Mouse (Mus musculus) midbrain, embryonic 13.5 days (tissue): ENCODE results near the gene Thy1. TPM values are rescaled to one million over a fixed set of nuclear protein-coding genes. Genes with fewer than 3 reads are reported as not detected.

ENCODE experiments used
- ATAC-seq: fragments of 200-750 bp; cut with Nextera tagmentation; 2 replicates; pipeline ENCODE4 v1.8.0; 2017; ENCODE audit warnings: mild to moderate bottlenecking, moderate TSS enrichment, moderate library complexity
- H3K27ac ChIP-seq: fragments of 300-500 bp; sonication (generic); 2 replicates; pipeline ENCODE4 v1.5.1; 2015; ENCODE audit warnings: inconsistent platforms, mild to moderate bottlenecking, moderate library complexity
- H3K27me3 ChIP-seq: fragments of 300-500 bp; sonication (generic); 2 replicates; pipeline ENCODE4 v1.6.1; 2015; ENCODE audit warnings: mild to moderate bottlenecking, inconsistent platforms
- H3K36me3 ChIP-seq: fragments of 300-500 bp; sonication (generic); 2 replicates; pipeline ENCODE4 v1.6.1; 2015; ENCODE audit warnings: mild to moderate bottlenecking, inconsistent platforms
- H3K4me1 ChIP-seq: fragments of 300-500 bp; sonication (generic); replicated peaks from 2 replicates; pipeline ENCODE4 v1.6.1; 2015; ENCODE audit warnings: inconsistent platforms
- H3K4me2 ChIP-seq: fragments of 300-500 bp; sonication (generic); replicated peaks from 2 replicates; pipeline ENCODE4 v1.6.1; 2015; ENCODE audit warnings: moderate library complexity, mild to moderate bottlenecking, inconsistent platforms
- H3K4me3 ChIP-seq: fragments of 300-500 bp; sonication (generic); replicated peaks from 2 replicates; pipeline ENCODE4 v1.5.1; 2015; ENCODE audit warnings: mild to moderate bottlenecking, inconsistent platforms
- H3K9ac ChIP-seq: fragments of 300-500 bp; sonication (generic); replicated peaks from 2 replicates; pipeline ENCODE4 v1.6.1; 2015; ENCODE audit warnings: mild to moderate bottlenecking, inconsistent platforms
- H3K9me3 ChIP-seq: fragments of 300-500 bp; sonication (generic); 2 replicates; pipeline ENCODE4 v1.6.1; 2016; ENCODE audit warnings: mild to moderate bottlenecking, inconsistent platforms
- WGBS: fragments of 180-500 bp; shearing (Covaris S2); methylation state at CpG from one replicate; pipeline ENCODE4 v1.1.7; 2015; 5-methylcytosine and 5-hydroxymethylcytosine counted together
- polyA plus RNA-seq: library from polyadenylated mRNA; unstranded; fragments of >200 nt; fragmentation: Nextera tagmentation; extraction: Ambion mirVana; gene quantifications from 2 replicates; pipeline ENCODE4 v1.2.1, GENCODE M21; 2015

The Thy1 gene
- polyA plus RNA-seq, 1 experiment from 2014 or later, result 0.30 TPM

DNA sequence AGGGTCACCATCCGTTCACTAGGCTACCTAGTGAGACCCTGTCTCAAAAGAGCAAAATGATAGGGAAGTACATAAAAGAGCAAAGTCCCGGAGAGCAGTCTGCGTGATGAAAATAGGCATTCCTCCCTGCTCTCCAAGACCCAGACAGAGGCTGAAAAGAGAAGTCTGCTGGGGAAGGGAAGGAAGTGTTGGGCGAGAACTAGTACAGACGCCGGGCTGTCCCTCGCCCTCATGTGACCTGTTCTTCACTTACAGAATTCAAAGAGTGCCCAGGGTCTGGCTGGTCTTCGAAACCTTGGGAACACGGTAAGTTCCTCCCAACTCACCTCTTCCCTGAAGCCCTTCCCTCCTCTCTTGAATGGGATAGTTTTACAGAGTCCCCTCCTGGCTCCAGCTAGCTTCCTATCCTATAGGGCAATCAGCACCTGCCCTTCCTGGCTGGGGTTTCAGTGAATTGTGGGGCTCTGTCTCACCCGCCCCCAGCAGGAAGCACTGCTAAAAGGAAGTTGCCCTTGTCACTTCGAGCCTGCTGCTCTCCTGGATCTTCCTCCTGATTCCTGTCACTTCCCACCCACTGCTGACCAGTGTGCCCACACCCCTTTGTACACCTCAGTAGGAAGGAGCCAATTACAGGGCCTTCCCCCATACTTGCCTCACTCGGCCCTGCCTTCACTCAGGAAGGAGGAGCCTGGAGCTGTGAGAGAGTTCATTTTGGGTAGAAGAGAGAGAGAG is 45.9 kb downstream of the Thy1 start:
- WGBS, result 70% methylated on average over 12 of the region's 12 CpGs
- no peak overlapping the region for H3K9ac ChIP-seq
- H3K27me3 ChIP-seq, result peaks cover 50% of the 10 kb centered on the region
- no peak overlapping the region for H3K4me2 ChIP-seq
- H3K36me3 ChIP-seq, result 0 out of 2 replicates have a peak, but pooled peaks cover 4% of the 10 kb centered on the region
- H3K27ac ChIP-seq, result no peak overlapping the region
- H3K9me3 ChIP-seq, result no peaks in the 10 kb centered on the region
- peaks cover 29% of the 10 kb centered on the region for H3K4me1 ChIP-seq
- no peak overlapping the region for H3K4me3 ChIP-seq
- no peak for ATAC-seq

DNA sequence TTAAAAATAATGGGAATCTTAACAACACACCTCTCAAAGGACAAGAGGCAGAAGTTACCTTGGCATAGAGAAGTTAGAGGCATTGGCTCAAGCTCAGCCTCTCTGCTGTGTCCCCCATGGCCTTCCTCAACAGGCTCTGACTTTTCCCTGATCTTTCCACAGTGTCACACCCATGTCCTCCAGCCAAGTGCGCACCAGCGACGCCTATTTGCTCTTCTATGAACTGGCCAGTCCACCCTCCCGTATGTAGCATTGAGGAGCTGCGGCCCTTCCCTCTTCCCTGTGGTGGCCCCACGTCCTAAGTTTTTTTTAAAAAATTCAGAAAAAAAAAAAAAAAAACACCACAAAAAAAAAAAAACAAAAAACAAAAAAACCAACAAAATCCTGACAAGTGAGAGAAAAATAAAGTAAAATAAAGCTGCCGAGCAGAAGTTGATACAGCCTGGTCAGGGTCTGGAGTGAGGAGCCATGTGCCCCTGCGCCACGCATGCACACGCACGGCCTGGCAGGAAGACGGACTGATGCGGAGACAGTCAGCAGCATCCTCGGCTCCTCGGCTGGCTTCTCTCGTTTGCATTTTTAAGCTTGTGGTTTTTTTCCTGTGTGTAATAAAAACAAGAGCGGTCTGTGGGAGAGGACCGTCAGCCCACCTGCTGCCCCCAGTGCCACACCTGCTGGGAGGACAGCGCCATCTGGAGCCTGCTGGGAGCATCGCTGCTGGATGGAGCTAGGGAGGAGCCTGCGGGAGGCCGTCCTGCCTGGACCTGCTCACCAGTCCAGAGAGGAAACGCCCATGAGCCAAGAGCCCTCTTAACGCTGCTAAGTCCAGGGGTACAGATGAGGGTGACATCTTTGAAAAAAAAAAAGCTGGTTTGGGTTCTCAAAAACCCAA is 50.7 kb downstream of the Thy1 start:
- WGBS, result 29% methylated on average over 24 of the region's 24 CpGs
- 0 out of 2 replicates have a peak overlapping the region, but pooled peaks have one; percentile 23 for H3K9ac ChIP-seq
- peak; percentile 77 for ATAC-seq

DNA sequence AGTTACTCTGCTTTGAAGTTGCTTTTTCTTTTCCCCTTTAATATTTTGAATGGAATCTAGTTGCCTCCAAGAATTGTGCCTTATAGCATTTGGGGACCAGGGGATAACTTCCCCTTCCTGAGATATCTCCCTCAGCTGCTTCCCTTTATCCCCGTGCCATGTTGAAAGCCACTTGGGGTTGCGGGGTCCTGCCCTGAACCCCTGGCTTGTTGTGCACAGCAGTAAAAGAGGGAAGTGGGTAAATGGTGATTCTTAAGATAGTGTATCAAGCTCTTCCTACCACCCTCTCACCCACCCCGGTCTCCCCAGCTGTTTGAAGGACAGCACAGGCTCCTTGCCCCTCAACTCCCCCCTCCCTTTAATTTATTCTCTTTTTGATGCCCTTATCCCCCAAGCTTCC is 51.6 kb downstream of the Thy1 start:
- H3K4me3 ChIP-seq, result no peak overlapping the region
- no peak overlapping the region for H3K4me2 ChIP-seq
- no peaks in the 10 kb centered on the region for H3K9me3 ChIP-seq
- H3K36me3 ChIP-seq, result 0 out of 2 replicates have a peak, but pooled peaks cover 4% of the 10 kb centered on the region
- no peaks in the 10 kb centered on the region for H3K27me3 ChIP-seq
- H3K4me1 ChIP-seq, result peaks cover 18% of the 10 kb centered on the region
- no peak for ATAC-seq
- WGBS, result 86% methylated on average over 3 of the region's 3 CpGs
- no peak overlapping the region for H3K27ac ChIP-seq
- H3K9ac ChIP-seq, result no peak overlapping the region

More for the DNA sequence above, 50.7 kb downstream of the Thy1 start:
- peak overlapping the region; percentile 48 for H3K4me2 ChIP-seq
- no peak overlapping the region for H3K27ac ChIP-seq
- peaks cover 18% of the 10 kb centered on the region for H3K4me1 ChIP-seq
- H3K36me3 ChIP-seq, result 0 out of 2 replicates have a peak, but pooled peaks cover 4% of the 10 kb centered on the region
- no peaks in the 10 kb centered on the region for H3K9me3 ChIP-seq
- H3K27me3 ChIP-seq, result peaks cover 7% of the 10 kb centered on the region
- H3K4me3 ChIP-seq, result 0 out of 2 replicates have a peak overlapping the region, but pooled peaks have one; percentile 18

DNA sequence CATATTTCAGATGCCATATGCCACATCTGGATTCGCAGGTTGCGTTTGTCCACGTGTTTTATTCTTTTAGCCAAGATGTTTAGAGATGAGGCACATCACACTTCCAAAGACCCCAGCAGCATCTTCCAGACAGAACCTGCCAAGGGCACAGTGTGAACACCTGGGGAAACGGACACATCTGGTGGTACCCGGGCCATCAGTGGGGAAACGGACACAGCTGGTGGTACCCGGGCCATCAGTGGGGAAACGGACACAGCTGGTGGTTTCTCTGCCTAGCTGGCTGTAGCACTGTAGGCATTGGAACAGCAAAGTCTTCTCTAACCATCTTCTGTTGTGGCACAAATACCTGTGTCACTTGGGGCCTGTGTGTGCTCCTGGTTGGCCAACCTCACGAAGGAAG is 52.6 kb downstream of the Thy1 start:
- Histone ChIP-seq H3K4me3 (no peak overlapping the region), H3K9ac (no peak overlapping the region), H3K27me3 (no peaks in the 10 kb centered on the region), H3K9me3 (no peaks in the 10 kb centered on the region), H3K36me3 (0 out of 2 replicates have a peak, but pooled peaks cover 4% of the 10 kb centered on the region), H3K4me2 (no peak overlapping the region), H3K27ac (no peak overlapping the region), H3K4me1 (peaks cover 18% of the 10 kb centered on the region)
- WGBS, result 91% methylated on average over 9 of the region's 9 CpGs
- no peak for ATAC-seq

DNA sequence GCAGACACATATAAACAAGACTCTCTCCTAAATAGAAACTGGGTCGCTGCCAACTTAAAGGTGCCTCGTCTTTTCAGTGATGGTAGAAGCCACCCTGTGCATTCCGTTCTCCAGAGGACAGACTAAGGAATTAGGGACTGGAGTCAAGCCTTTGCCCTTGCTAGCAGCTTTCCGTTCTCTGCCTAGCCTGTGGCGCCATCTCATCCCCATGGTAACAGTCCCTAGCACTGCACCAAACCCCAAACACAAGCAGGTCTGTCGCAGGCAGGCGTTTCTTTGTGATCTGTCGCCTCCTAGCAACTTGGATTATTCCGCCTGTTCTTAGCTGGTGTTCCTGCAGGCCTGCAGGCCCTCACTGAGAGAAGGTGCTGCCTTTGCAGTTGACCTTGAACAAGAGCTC is 53.4 kb downstream of the Thy1 start:
- Histone ChIP-seq H3K4me3 (no peak overlapping the region), H3K4me1 (peaks cover 20% of the 10 kb centered on the region), H3K27me3 (no peaks in the 10 kb centered on the region), H3K27ac (peak overlapping the region; percentile 66), H3K36me3 (0 out of 2 replicates have a peak, but pooled peaks cover 4% of the 10 kb centered on the region), H3K9me3 (no peaks in the 10 kb centered on the region), H3K4me2 (no peak overlapping the region), H3K9ac (no peak overlapping the region)
- WGBS, result 13% methylated on average over 9 of the region's 9 CpGs
- peak; percentile 67; the same call in 1 of the 2 replicates for ATAC-seq

Other genes starting within 250 kb of the Thy1 start
- 4.5 and 8.3 TPM in 2 replicates for gene Usp2, start 23.6 kb downstream of the Thy1 start, polyA plus RNA-seq
- gene Mfrp, start 58.3 kb downstream of the Thy1 start, polyA plus RNA-seq, result 0.16 TPM in 1 of 2 replicates, not detected in the other
- 1.9 and 2.5 TPM in 2 replicates for gene C1qtnf5, start 63.9 kb downstream of the Thy1 start, polyA plus RNA-seq
- 0.24 and 0.36 TPM in 2 replicates for gene Gm49380, start 70.1 kb downstream of the Thy1 start, polyA plus RNA-seq
- gene Rnf26, start 70.1 kb downstream of the Thy1 start, polyA plus RNA-seq, result 29.9 and 32.7 TPM in 2 replicates
- gene Mcam, start 91.1 kb downstream of the Thy1 start, polyA plus RNA-seq, result 11.6 and 13.7 TPM in 2 replicates
- gene Cbl, start 190.7 kb downstream of the Thy1 start, polyA plus RNA-seq, result 26.2 and 28.5 TPM in 2 replicates
- not detected in 2 replicates for gene Ccdc153, start 197.3 kb downstream of the Thy1 start, polyA plus RNA-seq
- 0.48 and 0.64 TPM in 2 replicates for gene Pdzd3, start 208.1 kb downstream of the Thy1 start, polyA plus RNA-seq
- gene Nlrx1, start 225.2 kb downstream of the Thy1 start, polyA plus RNA-seq, result 3.3 and 3.5 TPM in 2 replicates
- 17.3 and 18.1 TPM in 2 replicates for gene Abcg4, start 245.2 kb downstream of the Thy1 start, polyA plus RNA-seq